Mouse (Mus musculus) leukemia stem cell, adult 10-12 weeks (primary cell): ENCODE results near the gene Tmprss11d. TPM values are rescaled to one million over a fixed set of nuclear protein-coding genes. Genes with fewer than 3 reads are reported as not detected.

Experiments
- polyA plus RNA-seq: library from polyadenylated mRNA; stranded (reverse); fragments of >175 nt; gene quantifications from 2 replicates; pipeline ENCODE4 v1.2.3, GENCODE M21; 2012; ENCODE audit warnings: low replicate concordance

Gene Tmprss11d
- 0.08 TPM in 1 of 2 replicates, not detected in the other for polyA plus RNA-seq

DNA sequence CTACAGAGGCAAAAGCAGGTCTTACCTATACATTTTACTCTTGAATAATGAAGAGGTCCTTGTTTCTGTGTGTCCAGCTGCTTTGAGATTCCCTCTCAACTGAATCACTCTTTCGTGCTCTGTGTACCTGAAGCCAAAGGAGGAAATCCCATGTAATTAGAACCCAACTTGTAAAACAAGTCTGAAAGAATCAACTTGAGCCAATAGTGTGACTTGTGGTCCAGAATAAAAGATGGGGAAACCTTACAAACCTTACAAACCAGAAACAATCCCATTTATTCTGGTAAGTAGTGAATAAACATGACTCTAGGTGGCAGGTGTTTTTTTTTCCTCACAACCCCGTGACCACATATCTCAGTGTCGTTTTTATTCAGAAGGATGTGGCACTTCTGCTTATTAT, at the start of gene Tmprss11d:
Tmprss11d (minus strand) TSS at position 101 of the 400 bp plus-strand sequence.

DNA sequence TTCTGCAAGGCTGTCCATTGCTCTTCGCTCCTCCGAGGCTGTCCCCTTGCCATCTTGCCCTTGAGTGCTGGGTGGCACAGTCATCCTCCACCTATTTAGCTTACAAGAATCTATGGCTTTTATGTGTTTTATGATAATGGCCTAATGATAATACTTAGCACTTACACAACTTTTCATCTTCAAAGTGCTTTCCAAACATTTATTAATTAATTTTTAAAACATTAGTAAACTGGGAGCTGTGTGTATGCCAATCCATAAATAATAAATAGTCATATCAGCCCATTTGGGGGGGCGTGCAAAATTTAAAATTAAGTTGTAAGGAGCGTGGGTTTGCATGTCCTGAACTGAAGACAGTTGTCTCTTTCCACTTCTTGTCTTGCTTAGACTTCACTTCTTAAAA, 84.0 kb downstream of the Tmprss11d start, which contains the start of gene Tmprss11c:
Tmprss11c (minus strand) TSS at position 101 of the 400 bp plus-strand sequence.

Other genes with a start within 250 kb of the Tmprss11d start
- gene Uba6, start 200.6 kb downstream of the Tmprss11d start, polyA plus RNA-seq: 0.36 and 0.82 TPM in 2 replicates
- not detected in 2 replicates for gene Gnrhr, start 175.5 kb downstream of the Tmprss11d start, polyA plus RNA-seq
- gene Tmprss11c, start 84.1 kb downstream of the Tmprss11d start, polyA plus RNA-seq: not detected in 2 replicates
- not detected in 2 replicates for gene Tmprss11a, start 95.6 kb upstream of the Tmprss11d start, polyA plus RNA-seq
- gene Tmprss11g, start 145.2 kb upstream of the Tmprss11d start, polyA plus RNA-seq: not detected in 2 replicates